Mouse (Mus musculus) A20 (cell line): ENCODE measurements at regions not wholly inside any gene's neighbourhood (a gene's known extent, or its start where the extent isn't known, plus 50 kb on each side); places are given as distances from the start of the nearest gene placed in this dataset.

Source experiments
- DNase-seq: peaks from one replicate; pipeline ENCODE4 v3.0.0-alpha.2; 2011; ENCODE audit warnings: low read depth, low spot score

DNA sequence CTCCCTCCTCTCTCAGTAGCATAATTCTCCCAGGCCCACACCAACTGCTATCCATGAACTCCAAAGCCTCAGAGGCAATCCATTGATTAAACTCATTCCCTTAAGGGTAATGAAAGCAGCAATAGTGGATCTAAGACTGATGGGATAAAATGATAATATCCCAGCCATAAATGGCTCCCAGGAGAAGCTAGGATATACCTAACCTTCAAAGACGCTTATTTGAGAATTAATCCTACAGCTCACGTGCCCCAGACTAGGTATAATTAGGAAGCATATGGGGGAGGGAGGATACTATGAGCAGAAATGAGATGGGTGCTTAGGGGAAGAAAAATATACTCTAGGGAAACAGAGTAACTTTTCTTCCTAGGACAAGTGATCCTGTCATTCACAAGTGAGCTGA is 52.8 kb upstream of the Rnf32 start:
- no peak for DNase-seq

DNA sequence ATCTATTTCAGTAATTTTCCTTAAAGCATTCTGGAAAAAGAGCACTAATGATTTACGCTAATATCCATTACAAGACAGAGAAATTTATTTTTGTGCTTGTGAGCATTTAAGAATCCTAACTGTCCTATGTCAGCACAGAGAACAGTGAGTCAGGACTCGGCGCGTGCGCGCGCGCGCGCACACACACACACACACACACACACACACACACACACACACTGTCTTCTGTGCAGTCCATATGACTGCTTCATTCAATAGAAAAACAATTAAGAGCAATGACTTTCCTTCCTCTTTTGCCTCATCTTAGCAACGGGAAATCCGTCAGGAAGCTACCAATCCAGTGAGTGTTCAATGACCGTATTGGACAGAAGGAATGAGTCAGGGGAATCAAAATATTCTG is 53.3 kb upstream of the Rnf32 start:
- no peak for DNase-seq

DNA sequence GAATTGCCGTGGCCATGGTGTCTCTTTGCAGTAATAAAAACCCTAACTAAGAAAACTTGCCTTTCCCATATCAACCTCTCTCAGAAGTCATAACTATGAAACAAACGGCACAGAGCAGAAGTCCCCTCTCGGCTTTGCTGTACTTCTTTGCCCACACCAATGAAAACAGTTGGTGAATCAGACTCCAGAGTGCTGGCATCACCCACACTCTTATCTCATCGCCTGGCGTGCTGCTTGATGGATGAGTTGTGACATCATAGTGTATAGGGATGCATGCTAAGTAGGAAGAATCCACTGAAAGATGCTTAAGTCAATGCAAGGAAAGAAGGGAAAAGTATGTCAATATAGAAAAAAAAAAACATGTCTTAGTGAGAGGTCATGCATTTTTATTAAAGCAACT is 58.3 kb upstream of the Rnf32 start:
- no peak for DNase-seq

DNA sequence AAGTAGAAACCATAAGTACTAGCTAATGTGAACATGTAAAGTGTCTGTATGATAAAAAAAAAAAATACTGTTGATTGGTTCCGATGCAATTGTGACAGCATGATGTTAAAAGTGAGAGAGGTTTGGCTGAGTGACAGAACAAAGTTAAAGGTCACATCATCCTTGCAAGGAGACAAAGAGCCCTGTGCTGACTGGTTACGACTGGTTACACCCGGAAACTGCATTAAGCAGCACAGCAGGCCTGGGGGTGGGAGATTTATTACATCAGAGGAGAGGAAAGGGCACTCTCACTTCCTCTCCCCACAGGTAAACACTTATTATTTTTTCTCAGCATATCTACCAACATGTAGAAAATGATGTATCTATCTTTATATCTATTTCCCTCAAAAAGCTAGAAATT is 63.5 kb upstream of the Rnf32 start:
- DNase-seq: peak; percentile 51

DNA sequence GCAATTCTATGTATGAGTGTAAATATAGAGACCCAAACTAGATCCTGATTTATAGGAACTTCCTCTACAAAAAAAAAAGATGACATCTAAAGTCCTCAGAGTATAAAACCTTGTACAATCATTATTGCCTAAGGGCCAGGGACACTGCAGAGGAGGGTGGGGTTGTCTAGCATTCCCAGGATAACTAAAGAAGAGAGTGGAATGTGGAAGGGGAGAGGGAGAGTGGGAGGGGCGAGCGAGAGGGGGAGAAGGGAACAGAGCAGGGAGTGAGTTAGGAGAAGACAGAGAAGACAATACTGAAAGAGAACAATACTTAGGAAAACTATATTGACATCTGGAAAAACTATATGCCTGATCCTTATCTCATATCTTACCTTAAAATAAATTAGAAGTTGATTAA is 64.0 kb upstream of the Rnf32 start:
- no peak for DNase-seq

DNA sequence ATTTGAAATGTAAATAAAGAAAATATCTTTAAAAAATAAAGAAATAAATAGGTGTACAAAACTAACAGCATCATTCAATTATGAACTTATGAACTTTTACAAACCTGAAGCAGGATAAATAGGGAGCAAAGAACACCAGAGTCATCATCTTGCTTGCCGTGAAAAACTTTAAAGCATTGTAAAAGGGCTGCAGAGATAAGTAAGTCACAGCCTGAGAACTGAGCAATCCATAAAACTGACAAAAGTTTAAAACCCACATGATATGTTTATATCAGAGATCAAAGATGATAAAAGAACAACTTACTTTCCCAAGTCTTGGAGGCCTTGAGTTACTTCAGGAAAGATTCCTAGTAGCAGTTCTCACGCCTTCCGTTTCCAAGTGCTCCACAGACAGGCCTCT is 66.1 kb upstream of the Rnf32 start:
- DNase-seq: no peak

DNA sequence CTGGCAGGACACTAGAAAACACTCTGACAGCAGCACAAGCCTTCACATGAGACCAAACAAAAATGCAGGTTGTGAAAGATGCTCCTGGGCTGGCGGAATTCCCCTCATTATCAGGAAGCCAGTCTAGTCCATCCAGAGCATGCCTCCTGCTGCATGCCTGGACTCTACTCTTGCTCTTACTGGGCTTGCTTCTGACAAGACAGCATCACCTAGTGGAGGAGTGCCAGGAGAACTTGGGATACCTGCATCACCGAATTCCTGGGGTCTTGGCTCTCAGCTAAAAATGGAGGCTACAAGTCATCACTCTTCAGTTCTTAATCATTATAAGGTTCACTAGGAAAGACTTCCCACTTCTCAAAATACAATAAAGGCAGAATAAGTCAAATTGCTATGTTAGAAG is 78.8 kb upstream of the Rnf32 start:
- DNase-seq: no peak

DNA sequence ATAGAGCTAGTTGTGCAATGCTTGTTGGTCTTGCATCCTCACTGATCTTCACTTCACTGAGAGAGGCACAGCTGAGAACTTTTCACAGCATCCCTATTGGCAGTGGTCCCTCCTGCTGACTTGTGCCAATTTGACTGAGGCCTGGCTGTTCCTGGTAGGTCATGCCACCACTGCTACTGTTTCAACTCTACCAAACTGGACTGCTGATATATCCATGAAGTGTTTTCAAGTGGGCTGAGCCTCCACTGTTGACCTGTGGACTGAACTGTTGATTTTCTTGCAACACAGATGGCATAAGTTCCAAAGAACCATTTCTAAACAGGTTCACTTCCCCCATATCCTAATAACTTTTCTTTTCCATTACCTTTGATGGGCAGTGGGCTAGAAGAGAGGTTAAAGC is 83.3 kb upstream of the Rnf32 start:
- DNase-seq: no peak

DNA sequence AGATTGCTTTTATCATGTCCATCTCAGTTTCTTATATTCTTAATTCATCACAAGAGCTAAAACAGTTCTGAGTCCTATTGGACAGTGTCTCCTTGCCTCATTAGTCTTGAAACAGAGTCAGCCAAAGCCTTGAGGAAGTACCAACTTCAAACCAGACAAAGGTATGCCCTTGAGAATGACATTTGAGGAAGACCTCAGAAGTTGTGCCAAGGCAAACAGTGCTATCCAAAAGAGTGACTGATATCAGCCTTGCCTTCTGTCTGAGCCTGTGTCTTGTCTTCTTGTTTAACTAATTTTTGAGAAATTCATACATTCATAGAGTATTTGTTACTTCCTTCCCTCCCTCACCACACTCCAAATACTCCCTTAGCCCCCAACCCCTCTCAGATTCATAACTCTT is 88.5 kb upstream of the Rnf32 start:
- DNase-seq: no peak

DNA sequence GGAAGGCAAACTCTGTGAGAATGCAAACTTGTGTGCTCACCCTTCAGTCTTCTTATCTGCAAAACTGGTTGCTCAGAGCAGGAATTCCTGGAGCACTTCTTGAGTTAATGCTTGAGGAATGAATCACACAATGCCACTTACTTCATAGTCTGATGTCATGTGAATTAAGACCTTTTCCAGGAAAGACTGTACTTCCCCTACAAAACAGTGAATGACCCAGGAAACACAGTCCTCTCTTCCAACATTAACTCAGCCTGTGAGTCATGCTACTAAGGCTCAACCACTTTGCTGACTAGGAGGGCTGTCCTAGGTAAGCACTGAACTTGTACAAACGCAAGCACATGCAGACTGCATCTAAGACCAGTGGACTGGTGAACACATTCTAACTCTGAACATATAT is 112.5 kb upstream of the Rnf32 start:
- DNase-seq: no peak

DNA sequence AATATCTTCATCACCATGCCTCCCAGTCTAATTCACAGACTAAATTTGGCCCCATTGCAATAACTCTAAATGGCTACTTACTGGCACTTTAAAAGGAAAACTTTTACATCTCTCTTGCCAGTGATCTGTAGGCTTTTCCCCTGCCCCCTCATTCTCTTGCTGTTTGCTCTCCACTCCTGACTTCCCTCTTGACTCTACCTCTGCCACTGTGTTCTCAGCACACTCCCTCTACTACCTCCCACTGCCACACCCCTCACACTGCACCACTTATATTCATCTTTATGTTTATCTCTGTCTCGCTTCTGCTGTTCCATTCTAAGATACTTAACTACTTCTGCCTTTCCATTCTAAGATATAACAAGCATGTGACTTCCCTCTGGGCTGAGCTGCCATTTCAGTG is 141.4 kb upstream of the Rnf32 start:
- DNase-seq: no peak

DNA sequence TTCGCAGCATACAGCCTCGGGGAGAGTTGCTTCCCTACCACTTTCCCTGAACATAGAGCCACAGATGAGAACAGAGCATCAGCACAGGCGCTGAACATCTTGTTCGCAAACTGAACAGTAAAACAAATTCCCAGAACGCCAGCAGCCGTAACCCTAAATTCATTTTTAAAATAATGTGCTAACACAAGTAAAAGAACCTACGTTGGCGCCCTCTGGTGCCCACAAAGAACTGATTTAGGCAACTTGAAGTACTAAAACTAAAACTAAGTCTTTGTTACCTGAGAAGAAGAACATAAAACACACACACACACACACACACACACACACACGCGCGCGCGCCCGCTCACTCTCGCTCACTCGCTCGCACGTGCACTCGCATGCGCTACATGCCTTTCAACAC is 159.2 kb upstream of the Rnf32 start:
- peak; percentile 24 for DNase-seq

DNA sequence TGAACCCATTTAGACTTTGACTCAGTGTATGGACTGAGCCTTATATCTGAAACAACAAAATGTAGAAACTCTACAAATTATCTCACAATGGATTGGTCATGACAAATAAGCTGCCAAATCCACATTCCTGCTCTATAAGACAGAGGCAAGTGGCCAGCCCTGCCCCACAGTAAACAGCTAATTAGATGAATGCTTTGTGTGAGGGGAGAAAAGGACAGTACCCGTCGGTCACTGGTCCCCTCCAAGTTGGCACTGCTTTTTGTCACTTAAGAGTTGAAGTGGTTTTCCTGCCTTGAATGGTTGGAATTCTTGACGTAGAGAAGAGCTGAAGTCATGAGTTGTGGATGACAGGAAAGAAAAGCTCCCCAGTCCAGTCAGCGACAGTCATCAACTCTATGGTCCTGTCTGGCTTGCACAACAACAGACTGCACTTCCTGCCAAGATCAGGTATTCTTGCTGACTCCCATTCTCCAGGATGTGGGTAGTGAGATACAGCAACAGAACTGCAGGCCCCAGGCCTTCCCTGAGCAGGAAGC is 162.3 kb upstream of the Rnf32 start:
- no peak for DNase-seq

DNA sequence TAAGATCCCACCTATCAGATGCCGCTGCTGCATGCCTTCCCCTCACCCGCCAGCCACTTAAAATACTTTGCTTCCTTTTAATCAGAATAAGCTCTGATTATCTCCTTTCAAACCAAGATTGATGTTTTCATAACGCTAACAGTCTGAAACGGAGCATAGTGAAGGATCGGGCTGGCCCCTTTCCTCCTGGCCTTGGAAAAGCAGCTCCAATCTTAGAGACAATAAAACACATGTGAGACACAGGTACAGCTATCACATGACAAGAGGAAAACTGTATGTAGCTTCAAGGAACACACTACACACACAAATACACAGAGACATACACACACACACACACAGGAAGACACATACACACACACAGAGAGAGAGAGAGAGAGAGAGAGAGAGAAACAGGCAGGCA is 165.3 kb upstream of the Rnf32 start:
- no peak for DNase-seq

DNA sequence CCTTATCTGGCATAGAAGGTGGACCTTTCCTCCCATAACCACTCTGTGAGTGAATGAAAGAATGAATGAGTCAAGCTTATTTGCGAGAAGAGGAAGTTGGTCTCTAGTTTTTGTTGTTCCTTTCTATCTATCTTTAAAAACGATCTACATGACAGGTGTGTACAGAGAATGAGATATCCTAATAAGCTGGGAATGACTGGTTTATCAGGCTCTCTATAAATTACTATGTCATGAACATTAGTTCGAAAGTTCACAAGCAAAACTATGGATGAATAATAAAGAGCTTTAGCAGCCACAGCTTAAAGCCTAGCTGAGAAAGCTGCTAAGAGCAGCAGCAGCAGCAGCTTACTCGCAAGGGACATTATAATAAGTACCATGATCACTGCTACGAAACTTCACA is 165.8 kb upstream of the Rnf32 start:
- DNase-seq: no peak

DNA sequence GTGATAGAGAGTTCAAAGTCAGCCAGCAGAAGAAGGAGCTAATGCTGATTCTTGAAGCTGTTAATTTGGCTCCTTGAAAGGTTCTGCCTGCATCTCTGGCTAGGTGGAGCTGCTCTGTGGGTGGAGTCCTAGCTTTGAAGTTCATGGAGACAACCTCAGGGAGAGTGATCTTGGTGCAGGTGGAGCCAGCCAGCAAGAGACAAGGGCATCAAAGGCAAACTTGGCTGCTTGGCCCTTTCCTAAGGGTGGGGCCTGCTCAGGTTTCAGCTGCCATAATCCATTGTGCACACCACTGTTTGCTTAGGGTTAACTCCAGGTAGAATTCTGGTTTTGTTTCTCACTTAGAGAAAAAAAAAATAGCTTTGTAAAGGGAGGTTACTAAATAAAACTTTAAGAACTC is 170.7 kb upstream of the Rnf32 start:
- no peak for DNase-seq

DNA sequence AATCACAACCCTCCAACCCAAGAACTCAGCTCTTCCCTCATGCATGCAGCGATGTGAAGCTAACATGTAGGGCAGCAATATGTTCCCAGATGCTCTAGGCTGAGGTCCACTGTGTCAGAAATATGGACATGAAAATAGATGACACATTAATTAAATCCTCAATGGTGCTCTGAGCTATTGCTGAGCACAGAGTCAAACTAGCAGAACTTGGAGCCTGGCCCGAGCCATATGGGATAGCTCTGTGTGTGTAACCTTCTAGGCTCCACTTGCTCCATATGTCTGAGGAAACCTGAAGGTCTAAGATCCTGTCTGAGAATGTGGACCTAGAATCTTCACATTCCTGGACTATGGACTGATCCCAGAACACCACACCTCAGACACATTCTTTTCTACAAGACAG is 203.0 kb upstream of the Rnf32 start:
- no peak for DNase-seq

DNA sequence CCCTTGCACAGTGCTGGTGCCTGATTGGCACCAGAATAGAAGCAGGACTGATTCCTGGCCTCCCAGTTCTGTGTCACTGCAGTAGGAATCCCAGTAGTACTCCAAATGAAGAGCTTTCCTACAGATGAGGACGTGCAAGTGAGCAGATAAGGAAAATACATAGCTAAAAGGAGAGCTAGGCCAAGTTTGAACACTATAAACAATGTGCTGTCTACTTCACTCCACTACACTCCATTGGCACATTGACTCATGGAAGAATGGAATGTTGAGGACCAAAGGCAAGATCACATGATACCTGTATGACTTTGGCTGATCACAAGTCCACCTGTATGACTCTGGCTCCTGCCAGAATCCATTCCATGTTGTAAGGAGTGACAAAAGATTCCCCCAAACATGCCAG is 215.9 kb upstream of the Rnf32 start:
- no peak for DNase-seq

DNA sequence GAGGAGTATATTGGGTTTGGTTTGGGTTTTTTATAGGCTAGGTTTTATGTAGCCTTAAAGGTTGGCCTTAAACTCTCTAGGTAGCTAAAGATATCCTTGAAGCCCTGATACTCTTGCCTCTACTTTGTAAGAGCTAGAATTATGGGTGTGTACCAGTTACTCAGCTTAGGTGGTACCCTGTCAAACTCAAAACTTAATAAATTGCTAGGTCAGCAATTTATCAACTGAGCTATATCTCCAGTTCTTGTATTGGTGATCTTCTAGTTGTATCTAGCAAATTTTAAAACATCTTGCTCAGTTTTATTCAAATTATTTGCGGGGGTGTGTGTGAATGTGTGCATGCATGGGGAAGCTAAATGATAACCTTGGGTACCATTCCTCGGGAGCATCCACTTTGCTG is 225.4 kb upstream of the Rnf32 start:
- DNase-seq: no peak

DNA sequence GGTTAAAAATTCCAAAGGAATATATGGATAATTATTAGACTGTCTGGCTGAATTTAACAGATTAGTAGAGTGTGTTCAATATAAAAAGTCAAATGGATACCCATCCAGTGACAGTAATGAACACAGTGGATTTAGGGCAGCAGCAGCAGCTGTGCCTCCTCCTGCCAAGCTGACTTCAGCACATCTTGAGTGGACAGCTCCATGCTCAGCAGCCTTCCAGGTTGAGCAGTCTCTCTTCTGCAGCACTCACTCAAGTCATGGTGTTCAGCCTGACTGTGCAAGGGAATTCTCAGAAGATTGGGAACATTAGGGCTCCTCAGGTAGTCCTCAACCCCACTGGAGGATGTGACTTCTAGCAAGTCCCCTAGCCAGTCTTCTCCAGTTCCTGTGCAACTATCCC is 240.8 kb upstream of the Rnf32 start:
- DNase-seq: peak; percentile 1

DNA sequence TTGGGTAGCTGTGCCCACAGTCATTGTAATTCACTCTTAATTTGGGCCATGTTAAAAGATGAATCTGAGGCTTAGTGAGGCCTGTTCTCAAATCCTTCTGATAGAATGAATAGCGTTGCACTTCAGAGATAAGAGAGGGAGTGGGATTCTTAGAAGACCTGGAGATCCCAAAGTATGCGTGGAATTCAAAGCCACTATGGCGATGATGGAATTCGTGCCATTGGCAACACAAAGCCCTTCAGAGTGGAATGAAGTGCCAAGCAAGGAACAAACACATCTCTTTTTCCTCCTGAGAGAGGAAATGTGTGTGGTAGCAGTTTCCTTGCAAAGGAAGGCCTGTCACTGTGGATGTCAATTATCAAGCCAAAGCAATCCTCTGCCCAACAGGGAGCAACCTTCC is 248.3 kb upstream of the Rnf32 start:
- DNase-seq: no peak

DNA sequence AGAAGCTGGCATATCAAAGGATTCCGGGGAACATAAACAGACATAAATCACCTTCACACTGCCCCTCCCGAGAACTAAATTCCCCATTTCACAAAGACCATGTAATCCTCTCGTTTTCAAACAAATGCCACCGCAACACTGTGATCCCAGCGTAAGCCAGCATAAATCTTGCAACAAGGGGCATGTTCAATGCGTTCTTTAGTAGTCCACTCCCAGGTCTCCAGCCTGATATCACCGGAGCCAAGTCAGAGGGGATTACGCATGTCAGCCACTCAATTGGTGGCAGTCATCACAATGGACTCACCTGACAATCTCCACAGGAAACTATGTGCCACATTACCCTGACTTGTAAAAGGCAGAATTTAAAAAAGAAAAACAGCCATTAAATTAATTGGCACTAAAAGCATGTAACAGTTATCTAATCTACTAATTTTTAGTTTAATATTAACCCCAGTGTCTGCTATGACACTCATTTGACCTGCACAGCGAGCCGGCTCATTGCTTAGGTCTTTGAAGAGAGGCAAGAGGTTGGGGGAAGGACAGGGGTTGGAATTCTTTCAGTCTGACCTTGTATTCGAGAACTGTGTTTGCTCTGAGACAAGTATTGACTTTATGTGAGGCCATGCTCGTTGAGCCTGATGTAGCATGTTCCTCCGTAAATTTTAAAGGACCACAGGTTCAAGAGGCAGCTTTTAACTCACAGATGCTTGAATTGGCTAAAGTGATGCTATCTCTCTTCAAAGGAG is 252.0 kb upstream of the Rnf32 start:
- DNase-seq: no peak

DNA sequence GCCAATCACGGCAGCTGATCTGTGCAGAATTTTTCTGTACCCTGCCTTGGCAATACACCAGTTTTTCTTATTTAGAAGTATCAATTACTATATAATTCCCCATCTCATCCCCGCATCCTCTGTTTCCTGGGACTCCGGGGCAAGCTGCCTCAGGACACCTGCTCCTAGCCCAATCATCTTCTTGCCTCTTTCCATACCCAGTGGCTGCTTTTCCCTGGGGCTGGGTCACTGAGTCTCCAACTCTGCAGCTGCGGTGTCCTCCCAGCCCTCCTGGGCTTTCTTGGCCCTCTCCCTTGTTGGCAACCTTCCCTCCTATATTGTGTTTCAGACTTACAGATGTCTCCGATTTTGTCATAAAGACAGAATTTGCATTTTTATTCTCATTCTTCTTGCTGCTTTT is 254.8 kb upstream of the Rnf32 start:
- no peak for DNase-seq
